Mouse (Mus musculus) MEL (cell line): ENCODE results near the gene Pde8b.

ENCODE experiments used
- CTCF ChIP-seq, 3 experiments: IDR thresholded peaks in 2 of 3; conservative IDR thresholded peaks in 1 of 3; 2 replicates each; pipeline ENCODE4 v1.5.1; 2011 to 2012; ENCODE audit warnings: low read length in 3 of 3, low read depth in 2 of 3, mild to moderate bottlenecking in 2 of 3, improper control_type of control experiment in 1 of 3, inconsistent platforms in 1 of 3, mixed read lengths in 1 of 3, moderate library complexity in 1 of 3; ENCODE audit not compliant: control insufficient read depth in 1 of 3, insufficient read depth in 1 of 3, poor library complexity in 1 of 3, severe bottlenecking in 1 of 3
- E2F4 ChIP-seq: IDR thresholded peaks from 2 replicates; pipeline ENCODE4 v1.6.1; 2011; ENCODE audit warnings: low read depth, low read length, improper control_type of control experiment, borderline replicate concordance
- EP300 ChIP-seq, 2 experiments: IDR thresholded peaks; 2 replicates each; pipeline ENCODE4 v1.6.1; 2011; ENCODE audit warnings: improper control_type of control experiment in 2 of 2, low read length in 2 of 2, low read depth in 1 of 2, mild to moderate bottlenecking in 1 of 2
- GATA1 ChIP-seq: IDR thresholded peaks from 2 replicates; pipeline ENCODE4 v1.6.1; 2011; ENCODE audit warnings: low read depth, low read length, improper control_type of control experiment
- HCFC1 ChIP-seq: IDR thresholded peaks from 2 replicates; pipeline ENCODE4 v1.6.1; 2012; ENCODE audit warnings: low read depth, mild to moderate bottlenecking, inconsistent platforms, low read length, improper control_type of control experiment, moderate library complexity
- TCF12 ChIP-seq: IDR thresholded peaks from 2 replicates; pipeline ENCODE4 v1.6.1; 2014; ENCODE audit warnings: low read depth, mild to moderate bottlenecking, inconsistent platforms, low read length, improper control_type of control experiment, moderate library complexity
- USF1 ChIP-seq: IDR thresholded peaks from 2 replicates; pipeline ENCODE4 v1.6.1; 2014; ENCODE audit warnings: low read depth, mild to moderate bottlenecking, inconsistent platforms, low read length, improper control_type of control experiment, moderate library complexity
- ZC3H11A ChIP-seq: IDR thresholded peaks from 2 replicates; pipeline ENCODE4 v1.6.1; 2012; ENCODE audit warnings: low read depth, mild to moderate bottlenecking, inconsistent platforms, low read length, improper control_type of control experiment
- ZMIZ1 ChIP-seq: IDR thresholded peaks from 2 replicates; pipeline ENCODE4 v1.6.1; 2012; ENCODE audit warnings: low read depth, mild to moderate bottlenecking, inconsistent platforms, low read length, improper control_type of control experiment, moderate library complexity
- ZNF384 ChIP-seq: IDR thresholded peaks from 2 replicates; pipeline ENCODE4 v1.6.1; 2012; ENCODE audit warnings: low read depth, mild to moderate bottlenecking, inconsistent platforms, low read length, improper control_type of control experiment

DNA sequence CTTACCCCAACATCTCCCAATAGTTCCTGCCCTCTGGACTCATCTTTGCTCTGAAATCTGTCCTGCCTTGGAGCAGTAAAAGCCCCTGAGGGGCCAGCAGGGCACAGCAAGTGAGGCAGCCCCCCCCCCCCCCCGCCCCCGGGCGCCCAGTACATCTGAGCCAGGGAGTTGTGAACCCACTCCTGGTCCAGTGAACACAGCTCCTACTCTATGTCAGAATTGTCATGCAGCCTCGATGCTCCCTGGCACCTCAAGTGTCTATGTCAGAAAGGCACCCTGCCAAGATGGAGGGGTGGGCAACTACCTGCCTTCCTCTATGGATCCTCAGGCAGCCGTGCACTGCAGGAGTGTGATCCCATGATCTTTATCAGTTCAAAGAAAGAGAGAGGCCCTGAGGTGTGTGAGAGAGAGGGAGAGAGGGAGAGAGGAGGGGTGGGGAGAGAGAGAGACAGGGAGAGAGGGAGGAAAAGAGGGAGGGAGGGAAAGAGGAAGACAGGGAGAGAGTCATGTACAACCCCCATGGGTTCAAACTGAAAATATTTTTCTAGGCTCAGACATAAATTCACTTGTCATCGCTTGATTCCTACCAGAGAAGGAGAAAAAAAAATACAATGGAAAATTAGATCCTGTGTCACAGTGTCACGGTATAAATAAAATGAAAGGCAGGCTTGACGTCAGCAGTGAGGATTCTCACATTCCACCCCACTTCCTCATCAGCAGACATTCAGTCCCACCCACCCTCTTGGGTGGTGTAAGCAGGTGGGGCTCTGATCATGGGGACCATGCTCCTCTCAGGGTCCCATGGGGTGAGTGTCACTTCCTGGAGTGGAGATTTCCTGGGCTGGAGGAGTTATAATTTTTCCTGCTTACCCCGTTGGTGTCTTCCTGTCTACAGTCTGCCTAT, 11.0 kb upstream of the Pde8b start:
- no peak for TF ChIP-seq E2F4
- no peak for TF ChIP-seq ZNF384
- TF ChIP-seq ZMIZ1, result no peak
- TF ChIP-seq HCFC1, result no peak
- TF ChIP-seq ZC3H11A, result no peak
- TF ChIP-seq EP300 (IDR thresholded peaks at IDR 0.05; ENCODE audit: low read depth in 1 of 2, low read length in 2 of 2), result no peak
- TF ChIP-seq TCF12, result no peak
- no peak for TF ChIP-seq USF1
- no peak for TF ChIP-seq CTCF (IDR thresholded peaks at IDR 0.05 in 2 of 3, conservative IDR thresholded peaks at IDR 0.05 in 1 of 3; ENCODE audit: control insufficient read depth in 1 of 3, insufficient read depth in 1 of 3, low read depth in 2 of 3, low read length in 3 of 3, poor library complexity in 1 of 3, severe bottlenecking in 1 of 3)
- no peak for TF ChIP-seq GATA1
